Mouse (Mus musculus) lung, postnatal 0 days (tissue): ENCODE results near the gene Ap3d1.
A peak's percentile ranks its signal among the peaks of the same experiment; 100 is the strongest.

Source experiments
- CTCF ChIP-seq: IDR thresholded peaks from 2 replicates; pipeline ENCODE4 v1.5.1; 2016; ENCODE audit warnings: antibody characterized with exemption, mild to moderate bottlenecking
- EP300 ChIP-seq: IDR thresholded peaks from 2 replicates; pipeline ENCODE4 v1.6.1; 2016; ENCODE audit warnings: antibody characterized with exemption, mild to moderate bottlenecking, control low read depth

DNA sequence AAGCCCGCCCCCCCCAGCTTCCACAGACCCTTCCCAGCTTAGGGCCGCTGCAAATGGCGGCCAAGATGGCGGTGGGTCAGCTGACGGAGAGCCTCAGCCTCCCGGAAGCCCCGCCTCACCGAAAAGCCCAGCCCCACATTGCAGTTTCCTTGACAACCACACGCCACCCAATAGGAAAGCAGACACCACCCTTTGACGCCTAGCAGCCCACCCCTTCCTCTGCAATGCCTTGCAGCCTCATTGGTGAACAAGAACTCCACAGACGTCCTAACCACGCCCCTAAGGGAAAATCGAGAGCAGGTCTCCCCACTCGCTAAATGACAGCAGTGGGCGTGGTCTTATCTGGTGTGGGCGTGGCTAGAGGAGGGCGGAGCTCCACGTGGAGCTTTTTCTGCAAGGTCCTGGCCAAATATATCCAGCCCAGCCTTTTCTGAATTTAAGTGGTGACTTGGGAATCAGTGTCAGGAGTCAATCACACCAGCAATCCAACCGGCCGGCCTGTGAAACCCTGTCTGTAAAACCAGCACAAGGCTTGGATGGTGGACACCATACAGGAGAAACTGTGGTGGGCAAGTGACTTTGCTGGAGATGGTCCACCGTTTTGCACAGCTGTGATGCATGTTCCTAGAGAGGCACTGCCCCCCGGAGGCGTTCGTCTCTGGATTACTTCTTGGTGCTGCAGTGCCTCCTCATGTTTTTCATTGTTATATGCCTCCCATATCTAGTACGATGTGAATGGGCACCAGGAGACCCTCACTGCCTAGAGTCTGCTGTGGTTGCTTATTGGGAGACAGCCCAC lies at the start of gene Ap3d1:
- TF ChIP-seq EP300 (no peak), CTCF (0 out of 2 replicates have a peak, but pooled peaks have one; percentile 14)
